Mouse (Mus musculus) megakaryocyte, embryonic 14.5 days (primary cell): ENCODE results near the gene Ccl24. TPM values are rescaled to one million over a fixed set of nuclear protein-coding genes. Genes with fewer than 3 reads are reported as not detected.

ENCODE experiments used
- H3K27me3 ChIP-seq: replicated peaks from 2 replicates; pipeline ENCODE3; 2012; ENCODE audit warnings: inconsistent platforms
- H3K36me3 ChIP-seq: replicated peaks from 2 replicates; pipeline ENCODE3; 2012; ENCODE audit warnings: low read length, inconsistent platforms, mixed read lengths
- H3K4me1 ChIP-seq: 2 replicates; pipeline ENCODE4 v1.6.1; 2012; ENCODE audit warnings: inconsistent platforms
- H3K4me3 ChIP-seq: replicated peaks from 2 replicates; pipeline ENCODE3; 2012; ENCODE audit warnings: moderate library complexity, mild to moderate bottlenecking, inconsistent platforms
- H3K9me3 ChIP-seq: 2 replicates; pipeline ENCODE4 v1.6.1; 2012; ENCODE audit warnings: inconsistent platforms
- FLI1 ChIP-seq: IDR thresholded peaks from 2 replicates; pipeline ENCODE4 v1.6.1; 2012; ENCODE audit warnings: low read length, inconsistent platforms, mixed read lengths
- GATA1 ChIP-seq: IDR thresholded peaks from 3 replicates; pipeline ENCODE4 v1.6.1; 2012; ENCODE audit warnings: mixed read lengths, low read length, inconsistent platforms, borderline replicate concordance
- polyA plus RNA-seq: library from polyadenylated mRNA; stranded (reverse); fragments of >175 nt; gene quantifications from 2 replicates; pipeline ENCODE4 v1.2.3, GENCODE M21; 2012; ENCODE audit warnings: low replicate concordance; ENCODE audit not compliant: insufficient read depth

Gene Ccl24
- polyA plus RNA-seq, 1 experiment = not detected

- H3K36me3 ChIP-seq = no peaks in the 10 kb centered on the region
- no peak for TF ChIP-seq FLI1
- TF ChIP-seq GATA1 = no peak
- peaks cover 27% of the 10 kb centered on the region for H3K27me3 ChIP-seq
- no peak overlapping the region for H3K4me3 ChIP-seq
- H3K4me1 ChIP-seq = peaks cover 30% of the 10 kb centered on the region
- no peaks in the 10 kb centered on the region for H3K9me3 ChIP-seq
Measured at GRCm38 (mm10) chr5:135547990-135548389, 24.9 kb downstream of the Ccl24 start.

GRCm38 (mm10) chr5:135544865-135545797, 27.7 kb downstream of the Ccl24 start, which contains the start of gene Hip1:
TSS of gene Hip1 (minus strand) at chr5:135545120.
- Histone ChIP-seq H3K4me3 (peak within 1 kb of the TSS; percentile 94), H3K36me3 (no peaks in the 10 kb centered on the region), H3K27me3 (peaks cover 25% of the 10 kb centered on the region), H3K9me3 (no peaks in the 10 kb centered on the region), H3K4me1 (peaks cover 36% of the 10 kb centered on the region)
- TF ChIP-seq FLI1 (no peak), GATA1 (no peak)

GRCm38 (mm10) chr5:135544032-135544558, 28.8 kb downstream of the Ccl24 start:
- H3K4me3 ChIP-seq = peak overlapping the region; percentile 94
- H3K27me3 ChIP-seq = peaks cover 22% of the 10 kb centered on the region
- no peak for TF ChIP-seq FLI1
- TF ChIP-seq GATA1 = no peak
- no peaks in the 10 kb centered on the region for H3K9me3 ChIP-seq
- H3K36me3 ChIP-seq = no peaks in the 10 kb centered on the region
- peaks cover 43% of the 10 kb centered on the region for H3K4me1 ChIP-seq

GRCm38 (mm10) chr5:135537794-135538214, 35.0 kb downstream of the Ccl24 start:
- H3K9me3 ChIP-seq = no peaks in the 10 kb centered on the region
- H3K36me3 ChIP-seq = no peaks in the 10 kb centered on the region
- no peaks in the 10 kb centered on the region for H3K27me3 ChIP-seq
- no peak for TF ChIP-seq FLI1
- no peak for TF ChIP-seq GATA1
- peak overlapping the region; percentile 88 for H3K4me3 ChIP-seq
- H3K4me1 ChIP-seq = peaks cover 52% of the 10 kb centered on the region

GRCm38 (mm10) chr5:135537326-135537725, 35.5 kb downstream of the Ccl24 start:
- no peak for TF ChIP-seq GATA1
- TF ChIP-seq FLI1 = no peak
- Histone ChIP-seq H3K9me3 (no peaks in the 10 kb centered on the region), H3K4me1 (peaks cover 52% of the 10 kb centered on the region), H3K36me3 (no peaks in the 10 kb centered on the region), H3K4me3 (peak overlapping the region; percentile 88), H3K27me3 (no peaks in the 10 kb centered on the region)

GRCm38 (mm10) chr5:135535867-135536266, 37.0 kb downstream of the Ccl24 start:
- H3K4me1 ChIP-seq = peaks cover 46% of the 10 kb centered on the region
- no peak overlapping the region for H3K4me3 ChIP-seq
- TF ChIP-seq GATA1 (no peak), FLI1 (no peak)

GRCm38 (mm10) chr5:135533431-135533830, 39.4 kb downstream of the Ccl24 start:
- TF ChIP-seq GATA1 = no peak
- TF ChIP-seq FLI1 = no peak
- peaks cover 38% of the 10 kb centered on the region for H3K4me1 ChIP-seq
- H3K36me3 ChIP-seq = no peaks in the 10 kb centered on the region
- H3K27me3 ChIP-seq = no peaks in the 10 kb centered on the region
- no peak overlapping the region for H3K4me3 ChIP-seq
- H3K9me3 ChIP-seq = no peaks in the 10 kb centered on the region

More at GRCm38 (mm10) chr5:135535867-135536266, 37.0 kb downstream of the Ccl24 start:
- H3K36me3 ChIP-seq = no peaks in the 10 kb centered on the region
- H3K27me3 ChIP-seq = no peaks in the 10 kb centered on the region
- H3K9me3 ChIP-seq = no peaks in the 10 kb centered on the region

- H3K4me3 ChIP-seq = no peak overlapping the region
- no peaks in the 10 kb centered on the region for H3K27me3 ChIP-seq
- no peaks in the 10 kb centered on the region for H3K36me3 ChIP-seq
- TF ChIP-seq FLI1 = no peak
- no peak for TF ChIP-seq GATA1
- H3K9me3 ChIP-seq = no peaks in the 10 kb centered on the region
- peaks cover 28% of the 10 kb centered on the region for H3K4me1 ChIP-seq
Measured at GRCm38 (mm10) chr5:135531306-135531845, 41.5 kb downstream of the Ccl24 start.

- TF ChIP-seq GATA1 (no peak), FLI1 (no peak)
- Histone ChIP-seq H3K27me3 (no peaks in the 10 kb centered on the region), H3K36me3 (no peaks in the 10 kb centered on the region), H3K4me3 (no peak overlapping the region), H3K9me3 (no peaks in the 10 kb centered on the region), H3K4me1 (peaks cover 35% of the 10 kb centered on the region)
Measured at GRCm38 (mm10) chr5:135529964-135530363, 42.9 kb downstream of the Ccl24 start.

- Histone ChIP-seq H3K4me3 (no peak overlapping the region), H3K9me3 (no peaks in the 10 kb centered on the region), H3K27me3 (no peaks in the 10 kb centered on the region), H3K4me1 (peaks cover 42% of the 10 kb centered on the region), H3K36me3 (no peaks in the 10 kb centered on the region)
- TF ChIP-seq GATA1 (no peak), FLI1 (no peak)
Measured at GRCm38 (mm10) chr5:135529310-135529709, 43.5 kb downstream of the Ccl24 start.
